Mouse (Mus musculus): ENCODE data around the gene Hnf1b. TPM values are rescaled to one million over a fixed set of nuclear protein-coding genes. Genes with fewer than 3 reads are reported as not detected.

Hnf1b gene
- polyA plus RNA-seq, 2 experiments = 1.8 to 2.4 TPM

- Histone ChIP-seq H3K4me3 (ENCODE audit: insufficient read depth in 1 of 2, low read depth in 2 of 2, low read length in 2 of 2) (no peak overlapping the region), H3K9me3 (ENCODE audit: control insufficient read depth, low read length) (no peaks in the 10 kb centered on the region), H3K9ac (replicated peaks) (no peak overlapping the region), H3K36me3 (replicated peaks; ENCODE audit: control insufficient read depth, insufficient read depth, low read depth) (no peaks in the 10 kb centered on the region), H3K27me3 (ENCODE audit: control insufficient read depth, insufficient read depth, low read length) (no peaks in the 10 kb centered on the region), H3K4me1 (replicated peaks; ENCODE audit: control insufficient read depth in 2 of 2, insufficient read depth in 2 of 2, low read length in 1 of 2) (peaks cover 0 to 3% of the 10 kb centered on the region in 2 experiments; a peak in 1 of 4 replicates), H3K27ac (no peak overlapping the region), H3K4me2 (ENCODE audit: low read depth) (no peak overlapping the region)
- no peak for ATAC-seq (ENCODE audit: insufficient read depth)
- no peak for TF ChIP-seq CTCF (IDR thresholded peaks at IDR 0.05; ENCODE audit: low read depth)
- no peak for TF ChIP-seq EP300 (IDR thresholded peaks at IDR 0.05; ENCODE audit: low read depth)
- no peak for DNase-seq (ENCODE audit: low read depth in 3 of 3, low spot score in 3 of 3)
- 66% methylated on average over 3 of the region's 3 CpGs for WGBS (ENCODE audit: insufficient replicate concordance)
These were observed 52.9 kb downstream of the Hnf1b start for GRCm38 (mm10) chr11:83902812-83903211.

- no peak for DNase-seq (ENCODE audit: low read depth in 3 of 3, low spot score in 3 of 3)
- Histone ChIP-seq H3K27ac (no peak overlapping the region), H3K4me1 (replicated peaks; ENCODE audit: control insufficient read depth in 2 of 2, insufficient read depth in 2 of 2, low read length in 1 of 2) (peaks cover 0 to 3% of the 10 kb centered on the region in 2 experiments; a peak in 2 of 4 replicates), H3K4me3 (ENCODE audit: insufficient read depth in 1 of 2, low read depth in 2 of 2, low read length in 2 of 2) (no peak overlapping the region), H3K4me2 (ENCODE audit: low read depth) (no peak overlapping the region), H3K9ac (replicated peaks) (no peak overlapping the region), H3K9me3 (ENCODE audit: control insufficient read depth, low read length) (no peaks in the 10 kb centered on the region), H3K36me3 (replicated peaks; ENCODE audit: control insufficient read depth, insufficient read depth, low read depth) (no peaks in the 10 kb centered on the region), H3K27me3 (ENCODE audit: control insufficient read depth, insufficient read depth, low read length) (no peaks in the 10 kb centered on the region)
- WGBS (ENCODE audit: insufficient replicate concordance) = 56% methylated on average over 5 of the region's 5 CpGs
- TF ChIP-seq EP300 (IDR thresholded peaks at IDR 0.05; ENCODE audit: low read depth) (no peak), CTCF (IDR thresholded peaks at IDR 0.05; ENCODE audit: low read depth) (no peak)
- ATAC-seq (ENCODE audit: insufficient read depth) = no peak
These were observed 55.9 kb downstream of the Hnf1b start for GRCm38 (mm10) chr11:83905756-83906155.

- no peak overlapping the region for H3K4me3 ChIP-seq (ENCODE audit: insufficient read depth in 1 of 2, low read depth in 2 of 2, low read length in 2 of 2)
- no peaks in the 10 kb centered on the region for H3K36me3 ChIP-seq (replicated peaks; ENCODE audit: control insufficient read depth, insufficient read depth, low read depth)
- no peak overlapping the region for H3K9ac ChIP-seq (replicated peaks)
- H3K27ac ChIP-seq = no peak overlapping the region
- H3K27me3 ChIP-seq (ENCODE audit: control insufficient read depth, insufficient read depth, low read length) = no peaks in the 10 kb centered on the region
- DNase-seq (ENCODE audit: low read depth in 3 of 3, low spot score in 3 of 3) = no peak
- no peak for ATAC-seq (ENCODE audit: insufficient read depth)
- no peak overlapping the region for H3K4me2 ChIP-seq (ENCODE audit: low read depth)
- peaks cover 0 to 3% of the 10 kb centered on the region in 2 experiments; a peak in 2 of 4 replicates for H3K4me1 ChIP-seq (replicated peaks; ENCODE audit: control insufficient read depth in 2 of 2, insufficient read depth in 2 of 2, low read length in 1 of 2)
- WGBS (ENCODE audit: insufficient replicate concordance) = 49% methylated on average over 7 of the region's 7 CpGs
- H3K9me3 ChIP-seq (ENCODE audit: control insufficient read depth, low read length) = no peaks in the 10 kb centered on the region
- no peak for TF ChIP-seq EP300 (IDR thresholded peaks at IDR 0.05; ENCODE audit: low read depth)
- no peak for TF ChIP-seq CTCF (IDR thresholded peaks at IDR 0.05; ENCODE audit: low read depth)
These were observed 58.5 kb downstream of the Hnf1b start for GRCm38 (mm10) chr11:83908376-83908775.

- Histone ChIP-seq H3K36me3 (replicated peaks; ENCODE audit: control insufficient read depth, insufficient read depth, low read depth) (no peaks in the 10 kb centered on the region), H3K9ac (replicated peaks) (no peak overlapping the region), H3K27me3 (ENCODE audit: control insufficient read depth, insufficient read depth, low read length) (no peaks in the 10 kb centered on the region), H3K27ac (no peak overlapping the region), H3K9me3 (ENCODE audit: control insufficient read depth, low read length) (no peaks in the 10 kb centered on the region), H3K4me1 (replicated peaks; ENCODE audit: control insufficient read depth in 2 of 2, insufficient read depth in 2 of 2, low read length in 1 of 2) (peaks cover 0 to 7% of the 10 kb centered on the region in 2 experiments; a peak in 1 of 4 replicates), H3K4me2 (ENCODE audit: low read depth) (no peak overlapping the region), H3K4me3 (ENCODE audit: insufficient read depth in 1 of 2, low read depth in 2 of 2, low read length in 2 of 2) (no peak overlapping the region)
- DNase-seq (ENCODE audit: low read depth in 3 of 3, low spot score in 3 of 3) = no peak
- no peak for TF ChIP-seq CTCF (IDR thresholded peaks at IDR 0.05; ENCODE audit: low read depth)
- no peak for TF ChIP-seq EP300 (IDR thresholded peaks at IDR 0.05; ENCODE audit: low read depth)
- no peak for ATAC-seq (ENCODE audit: insufficient read depth)
- 21% methylated on average over 8 of the region's 8 CpGs for WGBS (ENCODE audit: insufficient replicate concordance)
These were observed 64.0 kb downstream of the Hnf1b start for GRCm38 (mm10) chr11:83913824-83914311.

- H3K4me3 ChIP-seq (ENCODE audit: insufficient read depth in 1 of 2, low read depth in 2 of 2, low read length in 2 of 2) = no peak overlapping the region
- DNase-seq (ENCODE audit: low read depth in 3 of 3, low spot score in 3 of 3) (no peak), ATAC-seq (ENCODE audit: insufficient read depth) (no peak)
- H3K4me2 ChIP-seq (ENCODE audit: low read depth) = no peak overlapping the region
- H3K36me3 ChIP-seq (replicated peaks; ENCODE audit: control insufficient read depth, insufficient read depth, low read depth) = no peaks in the 10 kb centered on the region
- H3K27ac ChIP-seq = no peak overlapping the region
- H3K27me3 ChIP-seq (ENCODE audit: control insufficient read depth, insufficient read depth, low read length) = no peaks in the 10 kb centered on the region
- peaks cover 0 to 7% of the 10 kb centered on the region in 2 experiments; a peak in 1 of 4 replicates for H3K4me1 ChIP-seq (replicated peaks; ENCODE audit: control insufficient read depth in 2 of 2, insufficient read depth in 2 of 2, low read length in 1 of 2)
- no peak overlapping the region for H3K9ac ChIP-seq (replicated peaks)
- H3K9me3 ChIP-seq (ENCODE audit: control insufficient read depth, low read length) = no peaks in the 10 kb centered on the region
- TF ChIP-seq EP300 (IDR thresholded peaks at IDR 0.05; ENCODE audit: low read depth) (no peak), CTCF (IDR thresholded peaks at IDR 0.05; ENCODE audit: low read depth) (no peak)
- 63% methylated on average over 4 of the region's 4 CpGs for WGBS (ENCODE audit: insufficient replicate concordance)
These were observed 64.6 kb downstream of the Hnf1b start for GRCm38 (mm10) chr11:83914501-83914900.
